Mouse (Mus musculus) forebrain, embryonic 13.5 days (tissue): ENCODE results near the gene Utf1. TPM values are rescaled to one million over a fixed set of nuclear protein-coding genes. Genes with fewer than 3 reads are reported as not detected.

Experiments used
- ATAC-seq: fragments of 200-750 bp; cut with Nextera tagmentation; 2 replicates; pipeline ENCODE4 v1.8.0; 2017
- H3K27ac ChIP-seq: fragments of 300-500 bp; sonication (generic); 2 replicates; pipeline ENCODE4 v1.5.1; 2015; ENCODE audit warnings: inconsistent platforms, mild to moderate bottlenecking, moderate library complexity
- H3K27me3 ChIP-seq: fragments of 300-500 bp; sonication (generic); 2 replicates; pipeline ENCODE4 v1.6.1; 2015; ENCODE audit warnings: mild to moderate bottlenecking, inconsistent platforms
- H3K36me3 ChIP-seq: fragments of 300-500 bp; sonication (generic); 2 replicates; pipeline ENCODE4 v1.6.1; 2015; ENCODE audit warnings: mild to moderate bottlenecking, inconsistent platforms; ENCODE audit not compliant: poor library complexity, severe bottlenecking
- H3K4me1 ChIP-seq: fragments of 300-500 bp; sonication (generic); 2 replicates; pipeline ENCODE4 v1.6.1; 2015; ENCODE audit warnings: inconsistent platforms
- H3K4me2 ChIP-seq: fragments of 300-500 bp; sonication (generic); 2 replicates; pipeline ENCODE4 v1.6.1; 2015; ENCODE audit warnings: inconsistent platforms, mild to moderate bottlenecking, moderate library complexity
- H3K4me3 ChIP-seq: fragments of 300-500 bp; sonication (generic); 2 replicates; pipeline ENCODE4 v1.5.1; 2015; ENCODE audit warnings: mild to moderate bottlenecking, inconsistent platforms
- H3K9ac ChIP-seq: fragments of 300-500 bp; sonication (generic); 2 replicates; pipeline ENCODE4 v1.6.1; 2015; ENCODE audit warnings: mild to moderate bottlenecking, inconsistent platforms
- H3K9me3 ChIP-seq: fragments of 300-500 bp; sonication (generic); replicated peaks from 2 replicates; pipeline ENCODE4 v1.6.1; 2016; ENCODE audit warnings: inconsistent platforms
- WGBS: fragments of 180-500 bp; shearing (Covaris S2); methylation state at CpG from one replicate; pipeline ENCODE4 v1.1.7; 2015; 5-methylcytosine and 5-hydroxymethylcytosine counted together
- polyA plus RNA-seq: library from polyadenylated mRNA; unstranded; fragments of >200 nt; fragmentation: Nextera tagmentation; extraction: Ambion mirVana; gene quantifications from 2 replicates; pipeline ENCODE4 v1.2.1, GENCODE M21; 2015

Utf1 gene
- polyA plus RNA-seq, 1 experiment from 2014 or later = not detected

DNA sequence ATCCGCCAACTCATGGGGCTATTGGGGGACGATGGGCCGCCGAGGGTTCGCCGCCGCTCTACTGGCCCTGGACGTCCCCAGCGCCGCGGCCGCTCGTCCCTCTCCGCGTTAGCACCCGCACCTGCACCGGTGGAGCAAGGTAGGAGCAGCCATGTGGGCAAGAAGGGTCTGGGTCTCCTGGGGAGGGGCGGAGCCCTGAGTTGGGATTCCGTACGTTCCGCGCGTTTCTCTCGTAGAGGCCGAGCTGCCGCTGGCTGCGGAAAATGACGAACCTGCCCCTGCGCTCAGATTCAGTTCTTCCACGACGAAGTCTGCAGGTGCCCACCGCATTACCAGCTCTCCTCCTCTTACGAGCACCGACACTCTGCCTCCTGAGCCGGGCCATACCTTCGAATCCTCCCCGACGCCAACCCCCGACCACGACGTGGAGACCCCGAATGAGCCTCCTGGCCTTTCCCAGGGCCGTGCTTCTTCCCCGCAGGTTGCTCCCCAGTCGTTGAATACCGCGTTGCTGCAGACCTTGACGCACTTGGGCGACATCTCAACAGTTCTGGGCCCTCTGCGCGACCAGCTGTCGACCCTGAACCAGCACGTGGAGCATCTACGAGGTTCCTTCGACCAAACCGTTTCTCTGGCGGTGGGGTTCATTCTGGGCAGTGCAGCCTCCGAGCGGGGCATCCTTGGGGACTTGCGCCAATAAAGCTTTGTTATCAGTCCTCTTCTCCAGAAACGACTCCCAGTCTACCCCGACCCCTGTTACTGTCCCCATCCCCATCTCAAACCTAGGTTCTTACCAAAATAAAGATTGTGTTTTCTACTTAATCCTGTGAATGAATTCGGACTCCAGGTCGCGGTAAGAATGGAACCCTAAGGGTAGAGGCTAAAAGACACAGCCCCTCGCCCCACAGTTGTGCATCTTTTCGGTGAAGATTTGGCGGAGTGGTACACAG lies 977 bp downstream of the Utf1 start:
- Histone ChIP-seq H3K9me3 (no peaks in the 10 kb centered on the region), H3K4me1 (peaks cover 13% of the 10 kb centered on the region), H3K4me3 (peak overlapping the region; percentile 35), H3K27me3 (peaks cover 95% of the 10 kb centered on the region), H3K27ac (no peak overlapping the region), H3K9ac (peak overlapping the region; percentile 52), H3K36me3 (no peaks in the 10 kb centered on the region), H3K4me2 (peak overlapping the region; percentile 57)
- ATAC-seq = no peak
- WGBS = 3% methylated on average over 68 of the region's 68 CpGs

DNA sequence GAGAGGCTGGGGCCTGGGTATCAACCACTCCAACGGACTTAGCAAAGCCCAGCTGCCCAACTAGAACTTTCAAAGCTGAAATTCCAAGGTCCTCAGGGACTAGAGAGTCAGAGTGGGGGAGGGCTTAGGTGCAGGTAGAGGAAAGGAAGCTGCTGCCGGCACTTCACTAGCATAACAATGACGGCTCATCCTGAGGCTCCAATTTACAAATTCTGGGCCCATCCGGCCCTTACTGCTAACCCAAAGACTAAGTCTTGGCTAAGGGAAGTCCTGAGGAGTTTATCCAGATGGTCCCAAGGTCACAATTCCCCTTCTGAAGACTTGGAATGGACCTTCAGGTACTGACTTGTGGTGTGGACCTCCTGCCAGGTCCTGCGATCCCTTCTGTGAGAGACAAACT lies 1.9 kb downstream of the Utf1 start:
- no peak for ATAC-seq

GRCm38 (mm10) chr7:139946032-139946431 lies 2.4 kb downstream of the Utf1 start:
- ATAC-seq = no peak
- Histone ChIP-seq H3K27me3 (peaks cover 96% of the 10 kb centered on the region), H3K36me3 (no peaks in the 10 kb centered on the region), H3K9me3 (no peaks in the 10 kb centered on the region), H3K27ac (no peak overlapping the region), H3K4me2 (no peak overlapping the region), H3K4me1 (peaks cover 26% of the 10 kb centered on the region), H3K4me3 (no peak overlapping the region), H3K9ac (no peak overlapping the region)
- WGBS = 20% methylated on average over 5 of the region's 5 CpGs

More for the DNA sequence above, 1.9 kb downstream of the Utf1 start:
- WGBS = 8% methylated on average over 5 of the region's 5 CpGs
- no peak overlapping the region for H3K4me2 ChIP-seq
- no peaks in the 10 kb centered on the region for H3K36me3 ChIP-seq
- H3K9me3 ChIP-seq = no peaks in the 10 kb centered on the region
- H3K27ac ChIP-seq = no peak overlapping the region
- no peak overlapping the region for H3K9ac ChIP-seq
- H3K4me1 ChIP-seq = peaks cover 22% of the 10 kb centered on the region
- H3K4me3 ChIP-seq = no peak overlapping the region
- peaks cover 98% of the 10 kb centered on the region for H3K27me3 ChIP-seq

DNA sequence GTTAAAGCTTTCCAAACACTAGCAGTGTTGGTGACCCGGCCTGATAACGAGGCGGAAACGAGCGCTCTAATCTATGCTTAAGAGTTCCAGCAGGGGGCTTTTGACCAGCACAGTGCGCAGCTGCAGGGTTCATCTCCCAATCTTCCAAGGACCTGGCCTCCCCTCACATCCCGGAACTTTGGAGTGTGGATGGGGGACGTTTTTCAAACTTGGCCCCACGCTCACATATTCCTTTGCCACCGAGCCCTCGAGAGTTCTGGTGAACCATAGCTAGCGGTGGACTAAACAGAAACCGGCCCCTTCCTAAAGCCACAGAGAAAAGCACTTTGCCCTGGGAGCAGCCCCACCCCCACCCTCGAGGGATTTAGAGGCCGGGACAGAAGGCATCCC lies 6.3 kb downstream of the Utf1 start:
- under 1% methylated on average over 15 of the region's 15 CpGs for WGBS

DNA sequence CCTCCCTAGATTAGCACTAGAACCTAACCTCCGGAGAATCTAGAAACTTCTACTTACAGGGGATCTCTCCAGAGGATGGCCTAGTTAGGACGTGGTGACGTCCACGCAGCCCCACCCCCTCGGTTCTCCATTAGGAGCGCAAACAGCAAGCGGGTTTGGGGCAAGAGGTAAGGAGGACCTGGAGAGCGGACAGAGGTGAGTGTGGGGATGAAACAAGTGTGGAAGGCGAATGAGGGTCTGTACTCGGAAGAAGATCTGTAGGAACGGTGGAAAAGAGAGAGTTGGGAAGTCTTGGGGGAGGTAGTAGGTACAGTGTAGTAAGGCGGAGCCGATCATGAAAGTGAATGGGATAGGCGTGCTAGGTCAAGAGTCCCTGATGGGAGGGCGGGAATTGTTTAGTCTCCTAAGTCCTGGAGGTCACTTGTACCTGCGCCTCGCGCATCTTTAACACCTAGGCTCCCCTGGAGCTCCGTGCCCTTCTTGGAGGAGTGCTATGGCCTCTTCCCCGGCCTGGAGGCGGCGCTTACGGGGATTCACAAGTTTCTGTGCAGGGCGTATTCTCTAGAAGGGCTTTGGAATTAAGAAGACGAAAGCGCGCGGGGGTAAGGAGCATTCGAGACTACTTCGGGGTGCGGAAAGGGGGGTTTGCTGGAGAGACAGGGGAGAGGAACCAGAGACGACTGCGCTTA lies 6.8 kb downstream of the Utf1 start:
- H3K36me3 ChIP-seq = no peaks in the 10 kb centered on the region
- peak overlapping the region; percentile 75 for H3K4me2 ChIP-seq
- no peak overlapping the region for H3K27ac ChIP-seq
- peak; percentile 51 for ATAC-seq
- peak overlapping the region; percentile 41 for H3K4me3 ChIP-seq
- WGBS = 1% methylated on average over 33 of the region's 33 CpGs
- H3K9ac ChIP-seq = peak overlapping the region; percentile 22
- peaks cover 15% of the 10 kb centered on the region for H3K4me1 ChIP-seq
- peaks cover 71% of the 10 kb centered on the region for H3K27me3 ChIP-seq
- H3K9me3 ChIP-seq = no peaks in the 10 kb centered on the region

More for the DNA sequence above, 6.3 kb downstream of the Utf1 start:
- Histone ChIP-seq H3K36me3 (no peaks in the 10 kb centered on the region), H3K4me2 (peak overlapping the region; percentile 75), H3K4me1 (peaks cover 15% of the 10 kb centered on the region), H3K9me3 (no peaks in the 10 kb centered on the region), H3K27me3 (peaks cover 76% of the 10 kb centered on the region), H3K4me3 (peak overlapping the region; percentile 41), H3K27ac (no peak overlapping the region), H3K9ac (no peak overlapping the region; the same call in 1 of the 2 replicates)
- peak; percentile 61; the same call in 1 of the 2 replicates for ATAC-seq

DNA sequence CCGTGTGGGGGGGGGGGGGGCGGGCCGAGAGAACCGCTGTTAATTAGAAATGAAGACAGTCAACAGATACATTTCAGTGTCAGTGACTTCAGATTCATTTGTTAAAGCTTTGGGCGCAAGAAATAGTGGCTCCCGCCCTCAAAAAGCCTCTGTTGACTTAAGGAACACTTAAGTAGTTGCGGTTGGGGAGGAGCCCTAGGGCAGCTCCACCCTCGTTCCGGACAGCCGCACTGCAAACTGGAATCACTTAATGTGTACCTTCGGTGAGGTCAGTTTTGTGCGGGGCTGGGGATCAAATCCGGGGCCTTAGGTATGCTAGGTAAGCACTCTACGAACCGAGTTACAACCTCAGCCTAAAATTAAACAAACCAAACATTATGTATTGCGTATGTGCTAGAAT lies 7.5 kb downstream of the Utf1 start:
- Histone ChIP-seq H3K27ac (no peak overlapping the region), H3K4me1 (peaks cover 15% of the 10 kb centered on the region), H3K9me3 (no peaks in the 10 kb centered on the region), H3K27me3 (peaks cover 64% of the 10 kb centered on the region), H3K4me2 (peak overlapping the region; percentile 75), H3K36me3 (no peaks in the 10 kb centered on the region), H3K4me3 (peak overlapping the region; percentile 41), H3K9ac (no peak overlapping the region)
- 9% methylated on average over 13 of the region's 16 CpGs for WGBS
- ATAC-seq = no peak

- Histone ChIP-seq H3K9ac (no peak overlapping the region), H3K4me2 (no peak overlapping the region), H3K4me3 (no peak overlapping the region), H3K4me1 (peaks cover 15% of the 10 kb centered on the region), H3K9me3 (no peaks in the 10 kb centered on the region), H3K27me3 (peaks cover 57% of the 10 kb centered on the region), H3K36me3 (no peaks in the 10 kb centered on the region), H3K27ac (no peak overlapping the region)
- ATAC-seq = no peak
- WGBS = 48% methylated on average over 6 of the region's 6 CpGs
Observed at GRCm38 (mm10) chr7:139951991-139952633, 8.5 kb downstream of the Utf1 start.

- Histone ChIP-seq H3K27ac (no peak overlapping the region), H3K9ac (no peak overlapping the region), H3K4me2 (no peak overlapping the region), H3K27me3 (peaks cover 37% of the 10 kb centered on the region), H3K4me3 (no peak overlapping the region), H3K9me3 (no peaks in the 10 kb centered on the region), H3K4me1 (peaks cover 12% of the 10 kb centered on the region), H3K36me3 (no peaks in the 10 kb centered on the region)
- no peak for ATAC-seq
- 80% methylated on average over 4 of the region's 4 CpGs for WGBS
Observed at GRCm38 (mm10) chr7:139955505-139955904, 11.9 kb downstream of the Utf1 start.

DNA sequence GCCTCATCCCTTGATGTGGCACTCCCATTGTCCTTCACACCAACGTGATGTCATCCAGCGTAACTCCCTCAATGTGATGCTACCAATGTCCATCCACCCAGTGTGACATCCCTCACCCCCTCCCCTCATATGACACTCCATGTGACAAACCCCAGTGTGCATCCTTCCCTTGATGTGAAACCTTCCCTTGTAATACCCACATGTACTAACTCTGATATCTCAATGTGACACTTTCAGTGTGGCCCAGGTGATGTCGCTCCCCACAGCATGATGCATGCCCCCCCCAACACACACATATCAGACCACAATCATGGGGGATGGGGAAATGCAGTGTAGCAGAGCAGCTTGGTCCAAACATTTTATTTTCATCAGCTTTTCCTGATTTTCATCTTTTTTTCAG lies 13.1 kb downstream of the Utf1 start:
- no peak for ATAC-seq
- Histone ChIP-seq H3K9ac (no peak overlapping the region), H3K4me3 (no peak overlapping the region), H3K27me3 (peaks cover 35% of the 10 kb centered on the region), H3K4me1 (peaks cover 6% of the 10 kb centered on the region; the same call in 1 of the 2 replicates), H3K9me3 (no peaks in the 10 kb centered on the region), H3K27ac (no peak overlapping the region), H3K36me3 (no peaks in the 10 kb centered on the region), H3K4me2 (no peak overlapping the region)
- 82% methylated on average over 3 of the region's 3 CpGs for WGBS

- no peaks in the 10 kb centered on the region for H3K9me3 ChIP-seq
- H3K4me2 ChIP-seq = no peak overlapping the region
- peaks cover 6% of the 10 kb centered on the region; the same call in 1 of the 2 replicates for H3K4me1 ChIP-seq
- no peak for ATAC-seq
- no peak overlapping the region for H3K9ac ChIP-seq
- WGBS = 67% methylated on average over 11 of the region's 11 CpGs
- H3K27me3 ChIP-seq = peaks cover 27% of the 10 kb centered on the region
- no peak overlapping the region for H3K4me3 ChIP-seq
- no peak overlapping the region for H3K27ac ChIP-seq
- no peaks in the 10 kb centered on the region for H3K36me3 ChIP-seq
Observed at GRCm38 (mm10) chr7:139957437-139957836, 13.8 kb downstream of the Utf1 start.

GRCm38 (mm10) chr7:139957958-139958357 lies 14.4 kb downstream of the Utf1 start:
- no peaks in the 10 kb centered on the region for H3K36me3 ChIP-seq
- ATAC-seq = no peak
- no peak overlapping the region for H3K4me2 ChIP-seq
- no peaks in the 10 kb centered on the region for H3K9me3 ChIP-seq
- H3K4me3 ChIP-seq = no peak overlapping the region
- H3K4me1 ChIP-seq = peaks cover 6% of the 10 kb centered on the region; the same call in 1 of the 2 replicates
- WGBS = 37% methylated on average over 11 of the region's 11 CpGs
- peaks cover 27% of the 10 kb centered on the region for H3K27me3 ChIP-seq
- H3K27ac ChIP-seq = no peak overlapping the region
- H3K9ac ChIP-seq = no peak overlapping the region

- no peak for ATAC-seq
- no peak overlapping the region for H3K4me2 ChIP-seq
- H3K27me3 ChIP-seq = peaks cover 22% of the 10 kb centered on the region
- WGBS = 85% methylated on average over 10 of the region's 10 CpGs
- no peaks in the 10 kb centered on the region for H3K9me3 ChIP-seq
- no peak overlapping the region for H3K9ac ChIP-seq
- H3K36me3 ChIP-seq = no peaks in the 10 kb centered on the region
- H3K4me1 ChIP-seq = peaks cover 6% of the 10 kb centered on the region; the same call in 1 of the 2 replicates
- no peak overlapping the region for H3K4me3 ChIP-seq
- no peak overlapping the region for H3K27ac ChIP-seq
Observed at GRCm38 (mm10) chr7:139961141-139961540, 17.6 kb downstream of the Utf1 start.
